Mouse (Mus musculus) spleen, adult 2 months (tissue): ENCODE data around the gene Slc39a11. TPM values are rescaled to one million over a fixed set of nuclear protein-coding genes. Genes with fewer than 3 reads are reported as not detected.
A peak's percentile ranks its signal among the peaks of the same experiment; 100 is the strongest.

Experiments
- DNase-seq, 2 experiments: peaks; one replicate each; pipeline versions ENCODE4 v3.0.0 to v3.0.0-alpha.2; 2012 to 2021; ENCODE audit warnings: low spot score in 2 of 2, low read depth in 1 of 2
- H3K27ac ChIP-seq: fragments of 200-500 bp; 2 replicates; pipeline ENCODE4 v1.5.1; 2012; ENCODE audit warnings: low read length, inconsistent platforms; ENCODE audit not compliant: insufficient read depth
- H3K27me3 ChIP-seq: fragments of 200-500 bp; 2 replicates; pipeline ENCODE4 v1.6.1; 2012; ENCODE audit warnings: mild to moderate bottlenecking, moderate library complexity, low read length, inconsistent platforms; ENCODE audit not compliant: control insufficient read depth, insufficient read depth
- H3K36me3 ChIP-seq: fragments of 200-500 bp; 2 replicates; pipeline ENCODE4 v1.6.1; 2012; ENCODE audit warnings: mild to moderate bottlenecking, low read length, inconsistent platforms; ENCODE audit not compliant: control insufficient read depth, insufficient read depth
- H3K4me1 ChIP-seq: fragments of 200-500 bp; 2 replicates; pipeline ENCODE4 v1.6.1; 2011; ENCODE audit warnings: inconsistent platforms; ENCODE audit not compliant: control insufficient read depth, insufficient read depth, insufficient read length
- H3K4me3 ChIP-seq: fragments of 200-500 bp; 2 replicates; pipeline ENCODE4 v1.5.1; 2011; ENCODE audit warnings: mild to moderate bottlenecking, inconsistent platforms; ENCODE audit not compliant: insufficient read depth, insufficient read length; ENCODE audit errors: extremely low read depth
- CTCF ChIP-seq: fragments of 200-500 bp; IDR thresholded peaks from 2 replicates; pipeline ENCODE4 v1.5.1; 2011; ENCODE audit warnings: mild to moderate bottlenecking, inconsistent platforms; ENCODE audit not compliant: insufficient read depth, insufficient read length, insufficient replicate concordance; ENCODE audit errors: extremely low read depth
- POLR2A ChIP-seq: fragments of 200-500 bp; IDR thresholded peaks from 2 replicates; pipeline ENCODE4 v1.6.1; 2011; ENCODE audit warnings: low read depth, low read length, inconsistent platforms
- WGBS: fragments of 180-500 bp; shearing (Covaris S2); methylation state at CpG from one replicate; pipeline ENCODE4 v1.1.7; 2018; 5-methylcytosine and 5-hydroxymethylcytosine counted together
- polyA plus RNA-seq: library from polyadenylated mRNA; depleted of rRNA; stranded (reverse); fragments of >200 nt; gene quantifications from 2 replicates; pipeline ENCODE4 v1.2.3, GENCODE M21; 2012; rRNA removed

Gene Slc39a11
- polyA plus RNA-seq = 11.6 and 13.6 TPM in 2 replicates

GRCm38 (mm10) chr11:113649353-113650210, at the start of gene Slc39a11:
Slc39a11 (minus strand) TSS chr11:113650079.
- TF ChIP-seq POLR2A = peak; percentile 59
- no peak for TF ChIP-seq CTCF
- Histone ChIP-seq H3K36me3 (peaks cover 25% of the 10 kb centered on the region), H3K27ac (peak within 1 kb of the TSS; percentile 88), H3K27me3 (no peaks in the 10 kb centered on the region), H3K4me1 (peaks cover 7% of the 10 kb centered on the region; the same call in 1 of the 2 replicates), H3K4me3 (peak within 1 kb of the TSS; percentile 98)
- peak; percentile 35 to 54 for DNase-seq
- WGBS = under 1% methylated on average over 88 of the region's 91 CpGs

- no peak for TF ChIP-seq CTCF
- no peak for TF ChIP-seq POLR2A
- no peak overlapping the region for H3K27ac ChIP-seq
- no peak overlapping the region for H3K4me3 ChIP-seq
- no peaks in the 10 kb centered on the region for H3K4me1 ChIP-seq
- WGBS = 92% methylated on average over 7 of the region's 7 CpGs
- DNase-seq = no peak
- H3K36me3 ChIP-seq = peaks cover 4% of the 10 kb centered on the region
- H3K27me3 ChIP-seq = no peaks in the 10 kb centered on the region
Observed at GRCm38 (mm10) chr11:113699643-113700042, 49.8 kb upstream of the Slc39a11 start.

- no peak for DNase-seq
- 89% methylated on average over 12 of the region's 12 CpGs for WGBS
- Histone ChIP-seq H3K36me3 (peaks cover 10% of the 10 kb centered on the region), H3K4me3 (no peak overlapping the region), H3K4me1 (no peaks in the 10 kb centered on the region), H3K27ac (no peak overlapping the region), H3K27me3 (no peaks in the 10 kb centered on the region)
- no peak for TF ChIP-seq POLR2A
- no peak for TF ChIP-seq CTCF
Observed at GRCm38 (mm10) chr11:113698013-113698545, 48.2 kb upstream of the Slc39a11 start.

- Histone ChIP-seq H3K4me3 (no peak overlapping the region), H3K4me1 (no peaks in the 10 kb centered on the region), H3K27me3 (no peaks in the 10 kb centered on the region), H3K27ac (no peak overlapping the region), H3K36me3 (peaks cover 11% of the 10 kb centered on the region)
- WGBS = 90% methylated on average over 5 of the region's 5 CpGs
- no peak for DNase-seq
- TF ChIP-seq CTCF (no peak), POLR2A (no peak)
Observed at GRCm38 (mm10) chr11:113697571-113697970, 47.7 kb upstream of the Slc39a11 start.

- WGBS = 43% methylated on average over 3 of the region's 3 CpGs
- TF ChIP-seq POLR2A (no peak), CTCF (no peak)
- peaks cover 22% of the 10 kb centered on the region for H3K36me3 ChIP-seq
Observed at GRCm38 (mm10) chr11:113691851-113692250, 42.0 kb upstream of the Slc39a11 start.

GRCm38 (mm10) chr11:113691318-113691717, 41.4 kb upstream of the Slc39a11 start:
- peaks cover 6% of the 10 kb centered on the region; the same call in 1 of the 2 replicates for H3K4me1 ChIP-seq
- TF ChIP-seq POLR2A (no peak), CTCF (no peak)
- DNase-seq = no peak
- peak overlapping the region; percentile 39; the same call in 1 of the 2 replicates for H3K27ac ChIP-seq
- H3K4me3 ChIP-seq = no peak overlapping the region
- 84% methylated on average over 5 of the region's 5 CpGs for WGBS
- peaks cover 22% of the 10 kb centered on the region for H3K36me3 ChIP-seq
- H3K27me3 ChIP-seq = no peaks in the 10 kb centered on the region

More at GRCm38 (mm10) chr11:113691851-113692250, 42.0 kb upstream of the Slc39a11 start:
- H3K27ac ChIP-seq = peak overlapping the region; percentile 39; the same call in 1 of the 2 replicates
- peaks cover 6% of the 10 kb centered on the region; the same call in 1 of the 2 replicates for H3K4me1 ChIP-seq
- H3K27me3 ChIP-seq = no peaks in the 10 kb centered on the region
- no peak overlapping the region for H3K4me3 ChIP-seq
- no peak for DNase-seq
